Mouse (Mus musculus) naive thymus-derived CD4-positive, alpha-beta T cell, adult 2 months (primary cell): ENCODE data around the gene Sec14l4.
A peak's percentile ranks its signal among the peaks of the same experiment; 100 is the strongest.

ENCODE experiments used
- DNase-seq: peaks from one replicate; pipeline ENCODE4 v3.0.0-alpha.2; 2011; ENCODE audit warnings: low read depth

Gene Sec14l4

GRCm38 (mm10) chr11:4078267-4078933 lies 47.1 kb downstream of the Sec14l4 start:
- no peak for DNase-seq

- peak; percentile 74 for DNase-seq
Measured at GRCm38 (mm10) chr11:4080219-4080618, 49.0 kb downstream of the Sec14l4 start.

- DNase-seq: peak; percentile 73
Measured at GRCm38 (mm10) chr11:4083316-4084078, 52.2 kb downstream of the Sec14l4 start.

GRCm38 (mm10) chr11:4086246-4086645 lies 55.0 kb downstream of the Sec14l4 start:
- no peak for DNase-seq

- no peak for DNase-seq
Measured at GRCm38 (mm10) chr11:4087267-4087666, 56.0 kb downstream of the Sec14l4 start.

- DNase-seq: no peak
Measured at GRCm38 (mm10) chr11:4093459-4094377, 62.5 kb downstream of the Sec14l4 start.

GRCm38 (mm10) chr11:4094378-4095170 lies 63.3 kb downstream of the Sec14l4 start:
- DNase-seq: peak; percentile 90

GRCm38 (mm10) chr11:4095171-4096053 lies 64.2 kb downstream of the Sec14l4 start, which contains the start of gene Mtfp1:
Gene Mtfp1 (minus strand): TSS chr11:4095445.
- DNase-seq: peak; percentile 73

- peak; percentile 96 for DNase-seq
Measured at GRCm38 (mm10) chr11:4096054-4096984, 65.1 kb downstream of the Sec14l4 start.

GRCm38 (mm10) chr11:4097091-4097621 lies 65.9 kb downstream of the Sec14l4 start:
- peak; percentile 28 for DNase-seq
